Mouse (Mus musculus) layer of hippocampus, adult 18-20 months (tissue): ENCODE data around the gene Lsm11. TPM values are rescaled to one million over a fixed set of nuclear protein-coding genes. Genes with fewer than 3 reads are reported as not detected.
"Not testable (repeated sequence)": the region's sequence is repeated elsewhere in the genome, so short reads cannot be mapped to it uniquely, and the experiment has no call there.

Experiments
- DNase-seq, 2 experiments: peaks; one replicate each; pipeline ENCODE4 v3.0.0; 2022; ENCODE audit warnings: low spot score in 2 of 2
- total RNA-seq, 2 experiments: library from RNA; stranded (reverse); gene quantifications; 2 replicates each; pipeline ENCODE4 v1.2.3; 2021

Lsm11 gene
- total RNA-seq, 2 experiments from 2014 or later: 24.4 to 28.8 TPM

DNA sequence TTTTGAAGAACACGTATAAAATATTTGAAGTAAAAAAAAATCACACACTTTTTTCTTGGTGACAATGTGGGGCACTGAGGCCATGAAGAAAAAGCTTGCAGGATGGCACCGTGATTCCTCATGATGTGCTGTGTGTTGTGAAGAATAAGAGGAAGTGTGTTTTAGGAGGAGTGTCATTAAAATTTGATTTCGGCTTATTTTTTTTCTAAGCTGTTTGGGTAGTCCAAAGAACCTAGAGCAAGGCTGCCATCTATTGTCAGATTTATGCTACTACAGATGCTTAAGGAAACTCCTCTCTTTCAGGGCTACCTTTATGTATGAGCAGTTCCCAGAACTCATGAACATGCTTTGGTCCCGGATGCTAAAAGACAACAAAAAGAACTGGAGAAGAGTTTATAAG is 60.7 kb downstream of the Lsm11 start:
- peak in 1 of 2 experiments; percentile 59 for DNase-seq

GRCm38 (mm10) chr11:45883270-45883931 is 61.3 kb downstream of the Lsm11 start:
- DNase-seq: no peak

- DNase-seq: no peak
Measured at GRCm38 (mm10) chr11:45881683-45882068, 63.1 kb downstream of the Lsm11 start.

DNA sequence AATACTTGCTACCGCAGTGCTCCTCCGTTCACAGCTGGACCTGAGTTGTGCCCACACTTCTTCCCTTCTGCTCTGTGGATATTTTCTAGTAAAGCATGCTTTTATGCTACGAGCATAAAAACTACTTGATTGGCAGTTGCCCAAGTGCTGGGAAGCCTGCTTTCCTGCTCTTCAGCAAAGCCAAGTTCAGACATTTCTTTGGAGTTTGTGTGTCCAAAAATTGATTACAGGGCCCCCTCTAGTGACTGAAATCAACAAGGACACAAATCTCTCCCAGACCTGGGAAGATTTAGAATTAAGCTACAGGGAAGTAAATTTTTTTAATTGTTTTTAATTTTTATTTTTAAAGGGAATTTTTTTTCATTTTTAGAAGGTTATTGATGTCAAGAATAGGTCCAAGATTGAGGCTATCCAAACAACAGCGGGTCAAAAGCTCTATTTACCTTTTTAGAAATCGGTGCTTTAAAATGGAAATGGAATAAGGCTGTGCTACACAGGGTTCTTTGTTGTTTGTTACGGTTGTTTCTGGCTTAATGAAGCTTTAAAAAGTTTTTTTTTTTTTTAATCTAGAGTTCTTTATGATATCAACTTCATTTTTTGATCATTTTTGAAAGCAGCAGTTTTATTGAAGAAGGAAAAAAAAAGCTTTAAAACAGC is 63.6 kb downstream of the Lsm11 start:
- DNase-seq: peak in 1 of 2 experiments; percentile 70

DNA sequence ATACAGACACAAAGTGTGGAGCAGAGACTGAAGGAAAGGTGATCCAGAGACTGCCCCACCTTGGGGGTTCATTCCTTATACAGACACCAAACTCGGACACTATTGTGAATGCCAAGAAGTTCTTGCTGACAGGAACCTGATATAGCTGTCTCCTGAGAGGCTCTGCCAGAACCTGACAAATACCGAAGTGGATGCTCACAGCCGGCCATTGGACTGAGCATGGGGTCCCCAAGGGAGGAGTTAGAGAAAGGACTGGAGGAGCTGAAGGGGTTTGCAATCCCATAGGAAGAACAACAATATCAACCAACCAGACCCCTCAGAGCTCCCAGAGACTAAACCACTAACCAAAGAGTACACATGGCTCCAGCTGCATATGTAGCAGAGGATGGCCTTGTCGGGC is 65.4 kb downstream of the Lsm11 start:
- DNase-seq: not testable (repeated sequence)

Other genes starting within 250 kb of the Lsm11 start
- gene Clint1, start 92.9 kb downstream of the Lsm11 start, total RNA-seq: 10 to 100 TPM; 56.1 to 59.0 TPM
- gene Thg1l, start 10.6 kb upstream of the Lsm11 start, total RNA-seq: 1 to 10 TPM; 9.4 to 9.7 TPM
- under 1 TPM in 1 of 2 experiments, not detected in 1; 0.10 TPM for gene Sox30, start 35.4 kb upstream of the Lsm11 start, total RNA-seq
- gene Gm12166, start 107.4 kb upstream of the Lsm11 start, total RNA-seq: 1 to 10 TPM; 1.1 to 3.2 TPM
- gene Adam19, start 111.1 kb upstream of the Lsm11 start, total RNA-seq: 10 to 100 TPM; 10.5 to 10.9 TPM
- gene Nipal4, start 221.6 kb upstream of the Lsm11 start, total RNA-seq: 1 to 10 TPM; 1.4 to 2.1 TPM